Mouse (Mus musculus): ENCODE results near the gene Zfp369.

- no peak for TF ChIP-seq CTCF (IDR thresholded peaks at IDR 0.05; ENCODE audit: borderline replicate concordance, insufficient read depth, low read depth, low read length)
- TF ChIP-seq POLR2A (IDR thresholded peaks at IDR 0.05; ENCODE audit: borderline replicate concordance, insufficient read depth, low read length): no peak
These were observed 16.5 kb upstream of the Zfp369 start for GRCm38 (mm10) chr13:65262086-65262485.

Data from cerebellum, adult 2 months (tissue).